Mouse (Mus musculus) E14TG2a.4 (cell line): ENCODE data around the gene Adamts16.

Experiments
- CTCF ChIP-seq: conservative IDR thresholded peaks from 2 replicates; pipeline ENCODE4 v1.5.1; 2014; ENCODE audit warnings: low read length
- POU5F1 ChIP-seq: IDR thresholded peaks from 2 replicates; pipeline ENCODE4 v1.6.1; 2014; ENCODE audit warnings: low read length, borderline replicate concordance

DNA sequence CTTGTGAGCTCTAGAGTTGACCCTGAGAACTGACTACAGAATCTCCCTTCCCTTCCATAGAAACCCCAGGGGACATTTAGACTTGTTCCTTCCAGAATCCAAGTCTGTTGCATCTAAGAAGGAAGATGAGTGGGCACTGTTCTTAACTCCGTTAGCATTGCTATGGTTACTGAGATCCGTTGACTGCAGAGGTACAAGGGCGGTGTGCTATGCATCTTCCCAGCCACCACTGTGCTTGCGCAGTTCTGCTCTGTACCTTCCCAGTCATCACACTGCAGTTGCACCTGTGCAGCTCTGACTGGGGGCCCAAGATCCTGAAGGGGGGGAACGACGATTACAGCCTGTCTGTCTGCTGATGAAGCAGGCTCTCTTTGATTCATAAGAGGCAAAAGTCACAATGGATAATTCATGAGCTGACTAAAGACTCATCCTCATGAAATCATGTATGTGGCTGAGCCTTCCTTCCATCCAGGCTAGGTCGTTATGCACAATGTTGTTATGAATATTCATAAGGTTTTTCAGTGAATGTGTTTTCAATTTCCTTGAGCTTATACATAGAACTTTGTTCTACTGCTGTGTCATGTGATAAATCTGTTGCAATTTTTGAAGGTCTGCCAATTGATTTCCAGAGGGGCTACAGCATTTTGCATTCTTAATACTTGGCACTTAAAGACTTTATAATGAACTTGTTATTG is 127.4 kb downstream of the Adamts16 start:
- no peak for TF ChIP-seq CTCF
- TF ChIP-seq POU5F1, result no peak
